Mouse (Mus musculus) thymus, postnatal 36 days (tissue): ENCODE data around the gene Mbnl2.

Experiments used
- DNase-seq, 2 experiments: peaks; one replicate each; pipeline ENCODE4 v3.0.0; 2022; ENCODE audit warnings: mixed read lengths in 2 of 2

Gene Mbnl2

GRCm38 (mm10) chr14:120433931-120434398, 158.5 kb downstream of the Mbnl2 start:
- DNase-seq, result no peak

DNA sequence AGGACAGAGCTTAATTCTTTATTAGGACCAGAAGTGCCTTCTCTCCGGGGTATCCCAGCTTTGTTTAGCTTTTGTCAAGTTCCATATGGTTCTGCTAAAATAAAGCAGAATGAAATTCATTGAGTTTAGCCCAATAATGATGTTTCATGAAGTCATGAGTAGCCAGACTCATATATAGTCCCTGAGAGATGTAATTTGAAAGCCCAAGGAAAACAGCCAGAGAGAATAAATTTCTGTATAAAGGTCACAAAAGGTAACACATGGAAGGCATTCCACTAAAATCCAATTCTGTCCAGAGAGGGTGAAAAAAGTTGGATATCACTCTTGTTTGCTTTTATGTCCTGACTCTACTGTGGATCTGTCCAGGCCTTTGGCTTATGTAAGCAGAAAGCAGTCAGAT, 159.4 kb downstream of the Mbnl2 start:
- DNase-seq, result no peak

DNA sequence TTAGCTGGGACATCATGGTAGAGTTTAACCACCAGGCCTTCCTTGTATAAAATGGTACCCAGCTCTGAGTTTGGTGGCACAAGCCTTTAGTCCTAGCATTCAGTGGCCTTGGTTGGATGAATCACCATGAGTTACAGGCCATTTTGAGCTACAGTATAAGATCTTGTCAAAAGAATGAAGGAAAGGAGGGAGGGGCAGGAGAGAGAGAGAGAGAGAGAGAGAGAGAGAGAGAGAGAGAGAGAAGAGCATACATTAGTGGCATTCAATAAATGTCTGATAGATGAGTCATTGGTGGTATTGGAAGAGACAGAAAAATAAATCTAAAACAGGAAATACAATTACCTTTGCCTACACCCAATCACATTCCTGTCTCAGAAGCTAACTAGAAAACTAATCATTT, 165.2 kb downstream of the Mbnl2 start:
- DNase-seq, result no peak

GRCm38 (mm10) chr14:120441256-120441655, 165.8 kb downstream of the Mbnl2 start:
- DNase-seq, result no peak

DNA sequence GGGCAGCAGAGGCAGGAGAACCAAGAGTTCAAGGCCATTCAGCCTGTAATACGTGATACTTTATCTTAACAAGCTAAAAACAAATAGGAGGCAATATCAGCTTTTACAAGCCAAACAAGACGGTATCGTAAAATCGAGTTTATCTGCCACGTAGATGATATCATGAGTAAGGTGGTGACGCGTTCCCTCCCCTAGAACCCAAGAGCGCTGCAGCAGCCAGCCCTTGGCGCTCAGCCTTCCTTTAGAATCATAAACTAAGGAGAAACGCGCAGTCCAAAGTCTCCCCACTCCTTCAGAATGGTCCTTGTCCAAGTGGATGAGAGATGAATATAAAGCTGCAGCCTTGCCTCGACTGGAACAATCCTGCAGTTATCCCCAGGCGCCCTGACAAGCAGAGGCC, 166.4 kb downstream of the Mbnl2 start:
- DNase-seq, result no peak

DNA sequence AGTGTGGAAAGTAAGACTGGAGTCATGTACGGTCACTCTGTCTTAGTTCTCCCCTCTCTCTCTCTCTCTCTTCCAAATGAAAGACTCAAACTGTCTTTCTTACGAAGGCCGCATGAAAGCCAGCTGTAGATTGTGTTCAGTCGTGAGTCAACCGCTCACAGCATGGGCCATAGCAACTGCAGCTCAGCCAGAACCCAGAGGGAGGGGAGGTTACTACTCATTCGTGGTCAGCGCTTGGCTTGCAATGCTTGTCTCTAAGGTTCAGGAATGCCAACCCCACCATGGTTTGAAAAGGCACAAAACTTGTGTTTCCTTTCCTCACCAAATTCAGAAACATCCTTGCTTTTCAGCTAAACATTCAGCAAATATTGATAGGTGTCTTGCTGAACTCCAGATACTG, 178.8 kb downstream of the Mbnl2 start:
- no peak for DNase-seq

DNA sequence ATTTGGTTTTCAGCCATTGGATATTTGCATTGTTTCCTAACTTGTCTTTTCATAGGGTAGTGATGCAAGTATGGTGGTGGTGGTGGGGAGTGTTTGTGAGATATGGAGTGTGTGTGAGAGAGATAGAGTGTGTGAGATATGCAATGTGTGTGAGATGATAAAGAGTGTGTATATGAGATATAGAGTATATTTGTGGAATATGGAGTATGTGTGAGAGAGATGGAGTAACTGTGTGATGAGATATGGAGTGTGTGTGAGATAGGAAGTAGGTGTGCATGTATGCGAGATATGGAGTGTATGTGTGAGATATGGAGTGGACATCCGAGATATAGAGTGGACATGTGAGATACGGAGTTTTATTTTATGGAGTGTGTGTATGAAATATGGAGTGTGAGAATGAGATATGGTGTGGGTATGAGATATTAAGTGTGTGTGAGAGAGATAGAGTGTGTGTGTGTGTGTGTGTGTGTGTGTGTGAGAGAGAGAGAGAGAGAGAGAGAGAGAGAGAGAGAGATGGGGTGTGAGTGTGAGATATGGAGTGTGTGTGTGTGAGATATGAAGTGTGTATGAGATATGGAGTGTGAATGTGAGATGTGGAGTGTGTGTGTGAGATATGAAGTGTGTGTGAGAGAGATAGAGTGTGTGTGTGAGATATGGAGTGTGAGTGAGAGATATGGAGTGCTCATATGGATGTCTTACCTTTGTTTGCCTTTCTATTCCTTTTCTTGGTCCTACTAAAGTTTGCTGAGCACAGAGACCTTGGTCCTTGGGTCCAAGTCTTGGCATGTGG, 188.7 kb downstream of the Mbnl2 start:
- DNase-seq, result no peak

- DNase-seq, result no peak
Measured at GRCm38 (mm10) chr14:120466816-120467215, 191.3 kb downstream of the Mbnl2 start.

GRCm38 (mm10) chr14:120469126-120469790, 193.8 kb downstream of the Mbnl2 start:
- no peak for DNase-seq

- DNase-seq, result no peak
Measured at GRCm38 (mm10) chr14:120476186-120476697, 200.8 kb downstream of the Mbnl2 start.

DNA sequence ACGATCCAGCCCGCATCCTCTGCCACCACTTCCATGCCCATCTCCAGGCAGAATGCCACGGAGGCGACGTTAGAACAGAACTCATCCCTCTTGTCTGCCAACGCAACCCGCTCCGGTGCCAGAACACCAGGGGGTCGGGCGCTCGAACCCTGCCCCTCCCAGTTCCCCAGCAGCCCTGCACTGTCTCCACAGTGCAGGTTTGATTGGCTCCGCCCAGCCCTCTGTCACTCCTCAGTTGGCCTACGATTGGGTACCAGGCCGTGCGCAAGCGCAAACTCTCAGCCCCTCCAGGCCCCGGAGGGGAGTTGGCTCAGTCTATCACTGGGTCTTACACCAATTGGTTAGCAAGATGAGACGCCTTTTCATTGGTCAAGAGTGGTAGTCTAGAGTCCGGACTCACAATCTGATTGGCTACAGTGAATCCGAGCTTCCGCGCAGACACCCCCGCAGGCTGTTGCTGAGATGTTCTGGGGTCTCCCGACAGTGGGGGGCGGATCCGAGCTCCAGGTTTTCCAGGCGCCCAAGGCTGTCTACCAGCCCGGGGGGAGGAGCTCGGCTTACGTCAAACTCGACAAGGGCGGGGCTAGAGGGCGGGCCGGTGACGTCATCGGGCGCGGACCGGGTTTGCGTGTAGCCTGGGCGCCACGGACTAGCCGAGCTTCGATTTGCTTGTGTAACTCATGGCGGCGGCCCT, 202.0 kb downstream of the Mbnl2 start:
- peak; percentile 97 to 98 for DNase-seq

- peak; percentile 93 to 97 for DNase-seq
Measured at GRCm38 (mm10) chr14:120477982-120478568, 202.6 kb downstream of the Mbnl2 start, which contains the start of gene Rap2a. Gene Rap2a (plus strand): TSS chr14:120478444.

GRCm38 (mm10) chr14:120478641-120479341, 203.3 kb downstream of the Mbnl2 start:
- DNase-seq, result peak in 1 of 2 experiments; percentile 42

GRCm38 (mm10) chr14:120480341-120480900, 205.0 kb downstream of the Mbnl2 start:
- DNase-seq, result no peak

GRCm38 (mm10) chr14:120480927-120481326, 205.5 kb downstream of the Mbnl2 start:
- no peak for DNase-seq
